Mouse (Mus musculus): ENCODE data around the gene Gramd1c. TPM values are rescaled to one million over a fixed set of nuclear protein-coding genes. Genes with fewer than 3 reads are reported as not detected.

The Gramd1c gene
- total RNA-seq, 1 experiment from 2014 or later: 1.6 TPM

DNA sequence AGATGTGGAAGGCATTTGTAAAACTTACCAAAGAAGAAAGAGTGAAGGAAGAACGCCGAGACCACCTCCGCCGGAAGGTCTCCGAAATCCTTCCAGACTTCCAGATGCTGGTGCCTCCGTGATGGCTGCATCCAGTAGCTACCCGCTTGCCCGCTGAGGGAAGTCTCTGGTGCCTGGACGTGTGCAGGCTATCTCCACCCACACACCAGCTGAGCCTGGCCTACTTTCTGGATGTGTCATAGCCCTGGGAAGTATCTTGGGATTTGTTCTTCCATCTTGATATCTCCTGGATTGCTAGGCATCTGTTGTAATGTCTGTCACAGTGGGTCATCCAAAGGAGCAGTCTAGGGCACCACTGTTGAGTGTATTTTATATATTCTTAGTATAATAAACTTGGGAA lies 99.9 kb downstream of the Gramd1c start:
- DNase-seq: no peak

DNA sequence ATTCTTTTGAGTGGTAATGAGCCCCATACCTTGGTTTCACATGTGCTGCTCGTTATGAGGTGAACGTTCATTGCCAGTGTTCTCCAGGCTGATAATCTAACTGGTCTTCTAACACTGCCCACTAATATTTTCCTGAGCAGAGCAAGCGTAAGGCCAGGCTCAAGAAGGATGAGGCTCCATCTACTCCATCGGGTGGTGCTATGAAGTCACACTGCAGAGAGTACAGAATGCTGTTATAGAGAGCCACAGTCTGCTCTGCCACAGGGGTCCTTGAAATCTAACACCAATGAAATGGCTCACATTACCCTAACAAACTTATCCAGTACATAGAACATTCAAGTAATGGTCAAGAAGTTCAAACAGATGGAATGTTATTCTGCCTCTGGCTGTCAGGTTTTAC lies 105.1 kb downstream of the Gramd1c start:
- no peak for DNase-seq

DNA sequence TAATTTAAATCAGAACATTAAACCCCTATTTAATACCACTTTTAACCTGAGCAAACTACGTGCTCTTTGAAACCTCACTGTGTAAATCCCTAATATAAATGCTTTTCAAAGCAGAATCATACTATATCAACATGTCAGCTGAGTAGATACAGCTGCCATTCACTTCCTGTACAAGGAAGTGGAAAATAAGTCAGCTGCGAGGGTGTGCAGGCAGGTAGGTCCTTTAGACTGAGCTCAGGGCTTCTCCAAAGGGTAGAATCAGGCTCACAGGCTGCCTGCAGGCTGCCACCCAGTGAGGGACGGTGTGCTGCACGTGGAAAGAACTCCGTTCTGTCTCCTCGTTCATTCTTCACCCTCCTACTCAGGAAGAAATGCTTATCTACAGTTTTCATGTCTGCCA lies 108.2 kb downstream of the Gramd1c start:
- no peak for DNase-seq

DNA sequence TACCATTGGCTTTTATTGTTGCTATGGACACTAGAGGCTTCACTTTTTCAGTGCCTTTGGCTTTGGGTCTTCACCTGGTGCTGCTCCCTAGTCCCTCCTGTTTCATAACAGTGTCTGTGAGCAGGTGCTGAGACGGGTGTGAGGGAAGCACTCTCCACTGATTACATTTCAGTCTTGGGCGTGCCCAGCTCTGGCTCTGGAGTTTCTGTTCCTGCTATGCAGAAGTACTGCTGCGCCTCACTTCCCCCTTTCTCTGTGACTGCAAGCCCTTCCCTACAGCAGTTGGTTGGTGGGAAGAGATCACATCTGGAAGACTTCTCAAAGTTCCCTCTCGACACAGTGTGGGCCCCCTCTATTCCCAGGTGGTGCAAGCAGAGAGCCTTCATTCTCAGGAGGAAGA lies 111.6 kb downstream of the Gramd1c start:
- no peak for DNase-seq

DNA sequence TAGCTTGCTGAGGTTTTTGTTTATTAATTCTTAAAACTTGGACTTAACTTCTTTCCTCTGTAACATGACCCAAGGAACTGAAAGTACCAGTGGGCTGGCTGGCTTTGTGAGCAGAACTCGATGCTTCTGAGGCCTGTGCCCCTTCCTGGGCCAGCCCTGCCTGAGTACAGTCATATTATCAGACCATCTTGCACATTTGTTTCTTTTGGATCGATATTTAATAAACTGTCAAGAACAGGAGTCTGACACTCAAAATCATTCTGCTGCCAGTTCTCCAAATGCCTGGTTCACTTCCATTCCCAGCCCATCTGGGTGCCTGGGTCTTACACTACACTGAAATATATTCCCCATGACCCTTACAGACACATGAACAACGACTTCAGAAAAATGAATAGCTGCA lies 117.3 kb downstream of the Gramd1c start:
- DNase-seq: no peak

DNA sequence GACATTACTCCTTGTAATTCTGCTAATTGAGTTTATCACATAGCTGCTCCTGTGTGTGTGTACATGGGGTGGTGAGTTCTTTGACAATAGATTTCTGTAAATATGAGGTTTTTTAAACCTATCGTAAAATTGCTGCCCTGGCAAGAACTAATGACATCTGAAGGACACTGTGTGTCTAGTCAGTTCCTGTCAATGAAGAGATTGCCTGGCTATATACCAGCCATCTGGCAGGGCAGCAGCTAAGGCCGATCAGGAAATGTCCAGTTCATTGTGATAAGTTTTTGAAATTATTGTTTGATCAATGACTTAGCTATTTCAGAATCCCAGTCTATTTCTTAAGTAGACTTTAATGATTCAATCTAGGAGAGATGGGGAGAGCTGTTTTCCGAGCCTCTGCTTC lies 117.8 kb downstream of the Gramd1c start:
- no peak for DNase-seq

DNA sequence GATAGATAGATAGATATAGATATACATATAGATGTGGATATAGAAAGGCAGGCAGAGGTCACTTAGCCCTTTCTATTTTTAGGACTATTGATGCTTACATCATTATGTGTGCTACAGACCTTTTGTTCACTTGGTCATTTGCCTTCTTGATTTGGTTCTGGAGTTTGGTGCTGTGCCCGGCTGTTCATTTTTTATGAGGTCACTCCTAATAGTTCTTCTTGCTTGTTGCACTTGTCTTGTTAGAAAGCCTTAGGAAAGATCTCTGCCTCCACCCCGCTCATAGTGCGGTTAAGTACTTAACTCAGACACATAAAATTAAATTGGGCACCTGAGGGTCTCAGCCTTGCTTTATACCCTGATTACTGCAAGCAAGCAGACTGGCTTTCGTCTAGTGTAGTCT lies 122.3 kb downstream of the Gramd1c start:
- no peak for DNase-seq

DNA sequence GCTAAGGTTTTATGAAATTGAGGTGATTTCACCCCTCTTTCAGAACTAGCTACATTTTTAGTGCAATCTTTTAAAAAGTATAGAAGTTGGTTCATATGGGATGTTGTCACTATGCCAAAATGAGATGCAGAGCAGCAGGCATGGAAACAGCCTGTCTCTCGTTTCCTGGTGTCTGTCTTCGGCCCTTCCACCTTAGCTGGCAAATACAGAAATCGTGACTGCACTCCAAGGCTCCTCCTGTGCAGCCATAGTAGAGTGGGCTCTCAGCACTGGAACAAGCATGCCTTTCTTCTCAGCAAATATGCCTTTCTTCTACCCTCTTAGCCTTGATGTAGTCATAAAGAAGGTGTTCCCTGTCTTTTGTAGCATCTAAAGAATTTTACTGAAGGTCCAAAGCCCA lies 127.3 kb downstream of the Gramd1c start:
- DNase-seq: no peak

DNA sequence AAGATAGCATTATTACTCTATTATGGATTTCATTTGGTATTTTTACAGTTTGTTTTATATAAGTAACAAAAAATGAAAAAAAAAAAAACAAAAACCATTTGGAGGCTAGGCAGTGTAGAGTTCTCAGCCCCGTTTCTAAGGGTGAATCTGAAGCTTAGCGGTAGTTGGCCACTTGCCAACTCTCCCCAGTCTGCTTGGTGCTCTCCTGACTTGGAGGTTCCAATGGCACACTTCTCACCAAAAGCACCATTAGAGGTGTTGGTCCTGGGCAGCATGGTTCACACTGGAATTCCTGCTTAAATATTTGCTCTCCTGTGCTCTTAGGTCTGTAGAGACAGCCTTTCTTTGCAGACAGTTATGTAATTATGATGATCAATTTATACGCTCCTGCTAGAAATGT lies 127.8 kb downstream of the Gramd1c start:
- DNase-seq: no peak

DNA sequence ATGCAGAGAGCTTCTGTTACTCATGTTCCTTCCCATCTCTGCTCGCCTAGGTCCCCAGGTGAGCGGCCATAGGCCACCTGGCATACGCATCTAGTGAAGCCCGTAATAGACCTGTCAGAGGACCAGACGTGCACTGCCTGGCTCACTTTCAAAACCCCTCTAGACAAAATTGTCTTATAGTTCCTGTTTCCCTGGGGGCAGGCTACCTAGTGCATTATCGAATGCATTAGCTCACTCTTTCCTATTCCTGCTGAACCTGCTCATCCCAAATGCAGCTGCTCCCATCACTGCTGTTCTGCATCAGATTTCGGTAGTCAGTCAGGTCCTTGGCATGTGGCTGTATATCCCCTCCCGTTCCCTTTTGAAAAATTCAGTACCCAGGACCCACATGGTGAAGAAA lies 128.3 kb downstream of the Gramd1c start:
- DNase-seq: no peak

DNA sequence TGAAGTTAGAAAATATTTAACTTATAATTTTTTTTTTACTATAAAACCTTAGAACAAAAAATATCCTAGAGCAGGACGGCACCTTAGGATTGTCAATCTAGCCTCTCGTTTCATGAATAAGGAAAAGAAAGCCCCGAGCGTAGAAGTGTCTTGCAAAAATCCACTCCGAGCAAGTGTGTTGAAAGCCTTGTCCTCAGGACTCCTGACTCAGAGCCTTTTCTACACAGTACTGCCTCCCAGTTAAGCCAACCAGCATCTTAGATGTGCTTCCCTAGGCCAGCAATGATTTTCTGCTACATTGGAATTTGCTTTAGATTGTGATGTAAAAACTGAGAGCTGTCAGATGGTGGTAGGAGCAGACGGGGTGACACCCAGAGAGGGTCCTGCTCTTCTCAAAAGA lies 130.1 kb downstream of the Gramd1c start:
- DNase-seq: no peak

DNA sequence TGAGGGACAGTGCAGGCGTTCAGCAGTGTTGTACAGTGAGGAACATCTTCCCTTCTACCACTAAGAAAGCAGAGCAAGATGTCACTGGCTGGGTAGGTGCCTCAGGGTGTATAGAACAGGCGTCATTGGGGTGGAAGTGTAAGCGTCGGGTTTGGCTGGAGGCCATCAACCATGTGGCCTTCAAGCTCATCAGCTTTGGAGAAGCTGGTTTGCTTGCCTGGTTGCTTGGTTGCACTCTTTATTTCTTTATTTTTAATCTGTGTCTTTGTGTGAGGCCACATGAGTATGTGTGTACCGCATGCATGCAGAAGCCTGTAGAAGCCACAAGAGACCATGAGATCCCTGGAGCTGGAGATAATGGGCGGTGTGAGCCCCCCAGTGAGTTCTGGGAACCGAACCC lies 130.8 kb downstream of the Gramd1c start:
- DNase-seq: no peak

DNA sequence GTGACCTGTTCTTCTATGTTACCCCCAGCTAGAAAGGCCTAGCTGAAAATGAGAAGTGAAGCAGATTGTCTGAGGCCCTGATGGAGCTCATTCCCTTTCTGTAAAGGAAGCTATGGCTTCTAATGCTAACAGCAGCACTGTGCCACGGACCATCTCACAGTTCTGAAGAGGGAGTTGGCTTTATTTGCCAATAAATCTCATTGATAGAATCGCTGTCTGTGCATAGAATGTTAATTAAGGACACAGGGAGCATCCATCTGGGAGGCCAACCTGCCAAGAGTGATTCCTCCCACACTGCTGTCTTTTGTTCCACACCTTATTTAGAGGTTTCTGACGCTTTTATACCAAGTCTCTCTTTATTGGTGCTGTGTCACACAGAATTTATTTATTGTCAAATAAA lies 131.6 kb downstream of the Gramd1c start:
- DNase-seq: no peak

DNA sequence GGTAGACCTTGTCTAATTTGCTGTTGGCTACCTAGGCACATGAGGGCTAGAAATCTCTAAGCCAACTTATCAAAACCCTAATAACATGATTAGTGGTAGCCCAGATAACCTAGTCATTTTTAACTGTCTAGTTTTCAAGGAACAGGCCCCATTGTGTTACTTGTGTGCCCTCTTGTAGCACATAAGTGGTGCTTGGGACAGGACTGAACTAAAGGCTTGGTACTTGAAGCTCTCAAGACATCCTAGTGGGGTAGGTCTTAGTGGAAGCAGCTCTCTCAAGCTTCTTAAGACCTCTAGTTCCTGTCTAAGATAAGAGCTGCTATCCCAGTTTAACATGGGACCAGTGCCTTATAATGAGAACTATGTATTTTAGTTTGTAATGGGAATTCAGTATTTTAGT lies 132.6 kb downstream of the Gramd1c start:
- DNase-seq: no peak

Small RNAs within 50 kb of the gene (microRNA-seq; reads per million reads assigned to microRNA genes)
- gene Mir3470b: 0 reads per million in 2 experiments

Other genes with a start within 250 kb of the Gramd1c start
- 8.6 and 10.7 TPM in 2 replicates for gene Ccdc191, start 173.5 kb downstream of the Gramd1c start, total RNA-seq (2021)
- gene Qtrt2, start 136.5 kb downstream of the Gramd1c start, total RNA-seq (2021): 30.8 and 40.2 TPM in 2 replicates
- gene Zdhhc23, start 83.6 kb downstream of the Gramd1c start, total RNA-seq (2021): 0.46 and 0.52 TPM in 2 replicates
- gene Atp6v1a, start 76.4 kb upstream of the Gramd1c start, total RNA-seq (2021): 149 and 153 TPM in 2 replicates
- gene Naa50, start 76.5 kb upstream of the Gramd1c start, total RNA-seq (2021): 79.9 and 101 TPM in 2 replicates
- gene Usf3, start 109.9 kb upstream of the Gramd1c start, total RNA-seq (2021): 29.2 and 32.3 TPM in 2 replicates

Data from adrenal gland, postnatal 25 days (tissue).